Mouse (Mus musculus) T-helper 2 cell (primary cell): ENCODE measurements around the gene Nrf1.

Source experiments
- in situ Hi-C: fragments of 300-600 bp; cut with MboI, MseI; formaldehyde crosslinking; loops from one replicate; pipeline ENCODE4 v1.15.1; 2025; ENCODE audit warnings: high pct_unique_total_duplicates

Gene Nrf1

GRCm38 (mm10) chr6:30143263-30143662 lies 95.5 kb downstream of the Nrf1 start:
- in situ Hi-C loops, result loop anchor here (10.0 kb wide), 1 partner anchor 132 kb away; no protein-coding TSS in a partner anchor

DNA sequence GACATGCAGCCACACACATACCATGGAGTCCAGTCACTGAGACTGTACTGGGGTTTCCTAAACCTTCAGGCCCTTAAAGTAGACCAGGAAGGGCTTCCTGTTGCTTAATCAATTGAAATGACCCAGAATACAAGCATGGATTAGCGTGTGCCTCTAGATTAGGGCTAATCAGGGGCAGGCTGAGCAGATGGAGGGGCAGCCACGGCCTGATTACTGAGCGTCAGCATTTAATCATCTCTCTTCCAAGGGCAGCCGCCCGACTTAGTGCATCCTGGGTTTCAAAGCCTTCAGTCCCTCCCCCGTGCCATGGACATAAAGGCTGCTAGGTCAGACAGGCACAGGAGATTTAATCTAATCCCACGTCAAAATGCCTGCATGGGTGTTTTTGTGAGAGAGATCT lies 99.3 kb downstream of the Nrf1 start:
- in situ Hi-C loops, result loop anchor here (10.0 kb wide), 1 partner anchor 128 kb away; no protein-coding TSS in a partner anchor

DNA sequence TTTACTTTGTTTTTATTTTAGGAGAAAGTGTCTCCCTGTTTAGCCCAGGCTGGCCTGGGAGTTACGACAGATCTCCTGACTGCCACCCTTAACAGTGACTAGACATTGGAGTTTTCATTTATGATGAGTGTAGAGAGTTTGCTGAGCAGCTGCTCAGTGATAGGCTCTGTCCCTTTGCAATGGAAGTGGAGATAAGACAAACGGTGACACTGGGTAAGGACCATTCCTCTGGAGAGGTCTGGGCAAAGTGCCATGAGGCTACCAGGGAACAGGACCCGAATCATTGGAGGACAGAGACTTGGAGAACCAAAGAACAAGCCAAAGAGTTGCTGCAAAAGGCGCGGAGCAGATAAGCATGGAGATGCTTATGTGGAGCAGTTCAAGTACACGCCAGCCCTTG lies 100.0 kb downstream of the Nrf1 start:
- in situ Hi-C loops, result loop anchor here (10.0 kb wide), 1 partner anchor 127 kb away; no protein-coding TSS in a partner anchor

DNA sequence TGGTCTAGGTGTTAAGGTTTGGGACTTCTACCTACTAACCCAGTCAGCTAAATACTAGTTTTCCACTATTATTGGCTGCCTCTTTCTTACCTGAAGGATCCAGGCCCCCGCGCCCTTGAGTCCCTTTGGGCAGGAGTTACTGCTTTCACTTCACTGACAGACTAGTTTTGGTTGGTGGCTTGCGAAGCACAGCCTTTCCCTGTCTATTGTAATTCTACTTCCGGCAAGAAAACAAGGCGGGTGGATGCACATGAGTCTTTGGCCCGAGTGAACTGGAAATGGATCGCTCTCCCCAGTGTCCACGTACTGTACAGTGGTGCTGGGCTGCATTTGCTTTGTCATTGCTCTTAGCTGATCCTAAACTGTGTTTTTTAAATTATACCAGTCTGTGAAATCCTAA lies 102.7 kb downstream of the Nrf1 start:
- in situ Hi-C loops, result no loop called here

DNA sequence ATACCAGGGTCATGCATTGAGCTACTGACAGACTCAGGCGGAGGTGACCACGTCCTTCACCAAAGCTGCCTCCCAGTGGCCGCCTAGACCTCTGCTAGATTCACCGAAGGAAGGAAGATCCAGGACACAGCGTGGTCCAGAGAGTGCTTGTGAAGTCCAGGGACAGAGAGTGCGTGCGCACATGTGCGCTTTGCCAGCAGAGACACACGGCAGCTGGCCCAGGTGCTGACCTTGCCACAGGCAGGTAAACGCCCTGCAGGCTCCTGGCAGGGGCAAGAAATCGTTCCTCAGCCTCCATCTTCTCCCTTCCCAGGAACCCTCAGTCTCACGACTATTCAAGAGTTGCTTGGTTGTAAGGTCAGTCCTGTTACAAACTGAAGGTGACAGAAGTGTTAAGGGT lies 104.4 kb downstream of the Nrf1 start:
- in situ Hi-C loops, result no loop called here

DNA sequence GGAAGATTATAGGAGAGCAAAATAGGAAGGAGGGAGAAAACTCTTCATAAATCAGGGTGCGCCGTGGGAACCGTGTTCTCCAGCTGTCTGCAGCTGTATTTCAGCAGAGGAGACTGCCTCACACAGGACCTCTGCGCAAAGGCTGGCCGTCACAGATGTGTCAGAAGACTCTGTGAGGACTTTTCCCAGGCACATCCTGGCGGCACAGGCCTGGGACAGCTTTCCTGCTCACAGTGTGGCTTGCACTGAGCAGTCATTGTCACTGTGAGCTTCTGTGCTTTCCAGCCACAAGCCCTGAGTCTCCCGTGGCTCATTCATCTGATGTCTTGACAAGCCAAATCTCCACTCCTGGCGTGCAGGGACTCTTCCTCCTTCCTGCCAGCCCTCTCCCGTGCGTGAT lies 104.9 kb downstream of the Nrf1 start:
- in situ Hi-C loops, result no loop called here

DNA sequence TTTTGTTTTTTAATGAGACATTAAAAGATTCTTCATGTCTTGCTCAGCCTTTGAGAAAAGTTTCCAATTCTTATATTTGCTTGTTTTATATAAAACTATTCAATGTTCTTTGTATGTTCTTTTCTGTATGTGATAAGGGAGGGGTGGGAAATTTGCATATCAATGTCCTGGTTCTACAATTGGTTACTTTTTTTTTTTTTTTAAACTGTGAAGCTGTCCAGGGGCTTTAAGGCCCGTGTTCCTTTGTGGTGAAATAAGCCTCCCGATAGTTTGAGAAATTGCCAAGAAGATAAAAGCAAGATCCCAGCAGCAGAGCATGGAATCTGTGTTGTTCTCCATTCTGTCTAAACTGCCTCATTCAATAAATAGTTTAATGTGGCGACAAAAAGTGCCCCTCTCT lies 105.3 kb downstream of the Nrf1 start:
- in situ Hi-C loops, result no loop called here

GRCm38 (mm10) chr6:30153733-30154415 lies 106.1 kb downstream of the Nrf1 start:
- in situ Hi-C loops, result no loop called here

- in situ Hi-C loops, result no loop called here
These were observed 111.8 kb downstream of the Nrf1 start for GRCm38 (mm10) chr6:30159516-30160045.

GRCm38 (mm10) chr6:30160408-30160807 lies 112.6 kb downstream of the Nrf1 start:
- in situ Hi-C loops, result no loop called here

- in situ Hi-C loops, result no loop called here
These were observed 113.8 kb downstream of the Nrf1 start for GRCm38 (mm10) chr6:30161618-30162017.

- in situ Hi-C loops, result no loop called here
These were observed 114.3 kb downstream of the Nrf1 start for GRCm38 (mm10) chr6:30162091-30162490.

DNA sequence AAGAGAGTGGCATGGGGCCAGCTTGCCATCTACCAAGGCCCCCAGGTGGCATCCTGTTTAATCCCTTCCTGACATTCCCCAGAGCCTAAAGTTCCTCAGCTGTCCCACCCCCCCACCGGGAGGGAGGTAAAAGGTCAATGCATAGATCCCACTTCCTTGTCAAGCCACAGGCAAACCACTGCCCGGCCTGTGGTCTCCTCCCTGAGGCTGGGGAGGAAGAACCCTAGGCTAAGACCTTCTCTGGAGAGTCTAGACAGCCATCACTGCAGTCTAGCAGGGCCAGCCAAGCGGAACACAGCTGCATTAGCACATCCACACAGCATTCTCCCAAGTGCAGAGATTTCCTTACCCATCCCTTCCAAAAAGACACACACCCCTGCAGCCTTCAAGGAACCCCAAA lies 118.6 kb downstream of the Nrf1 start:
- in situ Hi-C loops, result no loop called here

GRCm38 (mm10) chr6:30167192-30167591 lies 119.4 kb downstream of the Nrf1 start:
- in situ Hi-C loops, result no loop called here

- in situ Hi-C loops, result no loop called here
These were observed 120.5 kb downstream of the Nrf1 start for GRCm38 (mm10) chr6:30168275-30168674.

GRCm38 (mm10) chr6:30169148-30169547 lies 121.4 kb downstream of the Nrf1 start:
- in situ Hi-C loops, result no loop called here

GRCm38 (mm10) chr6:30171226-30171625 lies 123.4 kb downstream of the Nrf1 start:
- in situ Hi-C loops, result loop anchor here (5.0 kb wide), 1 partner anchor 36 kb away; no protein-coding TSS in a partner anchor

GRCm38 (mm10) chr6:30171967-30172366 lies 124.2 kb downstream of the Nrf1 start:
- in situ Hi-C loops, result loop anchor here (5.0 kb wide), 1 partner anchor 35 kb away; no protein-coding TSS in a partner anchor

DNA sequence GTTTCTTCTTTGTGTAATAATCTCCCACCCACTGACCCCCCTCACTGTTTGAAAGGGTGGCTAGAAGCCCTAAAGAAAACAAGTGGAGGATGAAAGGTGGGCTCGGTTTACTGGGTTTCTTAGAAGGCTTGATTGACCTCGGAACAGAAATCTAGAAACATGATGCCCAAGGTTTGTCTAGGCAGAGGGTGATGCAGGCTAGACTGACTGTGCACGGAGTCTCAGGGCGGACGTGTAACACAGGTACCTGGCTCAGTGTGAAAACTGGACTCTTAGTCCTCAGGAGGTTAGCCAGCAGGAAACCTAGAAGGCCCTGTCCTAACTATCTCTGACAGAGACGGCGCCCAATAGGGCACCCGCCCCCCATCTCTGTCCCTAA lies 124.6 kb downstream of the Nrf1 start:
- in situ Hi-C loops, result loop anchor here (5.0 kb wide), 1 partner anchor 35 kb away; no protein-coding TSS in a partner anchor

GRCm38 (mm10) chr6:30172820-30173550 lies 125.2 kb downstream of the Nrf1 start:
- in situ Hi-C loops, result loop anchor here (5.0 kb wide), 1 partner anchor 34 kb away; no protein-coding TSS in a partner anchor

DNA sequence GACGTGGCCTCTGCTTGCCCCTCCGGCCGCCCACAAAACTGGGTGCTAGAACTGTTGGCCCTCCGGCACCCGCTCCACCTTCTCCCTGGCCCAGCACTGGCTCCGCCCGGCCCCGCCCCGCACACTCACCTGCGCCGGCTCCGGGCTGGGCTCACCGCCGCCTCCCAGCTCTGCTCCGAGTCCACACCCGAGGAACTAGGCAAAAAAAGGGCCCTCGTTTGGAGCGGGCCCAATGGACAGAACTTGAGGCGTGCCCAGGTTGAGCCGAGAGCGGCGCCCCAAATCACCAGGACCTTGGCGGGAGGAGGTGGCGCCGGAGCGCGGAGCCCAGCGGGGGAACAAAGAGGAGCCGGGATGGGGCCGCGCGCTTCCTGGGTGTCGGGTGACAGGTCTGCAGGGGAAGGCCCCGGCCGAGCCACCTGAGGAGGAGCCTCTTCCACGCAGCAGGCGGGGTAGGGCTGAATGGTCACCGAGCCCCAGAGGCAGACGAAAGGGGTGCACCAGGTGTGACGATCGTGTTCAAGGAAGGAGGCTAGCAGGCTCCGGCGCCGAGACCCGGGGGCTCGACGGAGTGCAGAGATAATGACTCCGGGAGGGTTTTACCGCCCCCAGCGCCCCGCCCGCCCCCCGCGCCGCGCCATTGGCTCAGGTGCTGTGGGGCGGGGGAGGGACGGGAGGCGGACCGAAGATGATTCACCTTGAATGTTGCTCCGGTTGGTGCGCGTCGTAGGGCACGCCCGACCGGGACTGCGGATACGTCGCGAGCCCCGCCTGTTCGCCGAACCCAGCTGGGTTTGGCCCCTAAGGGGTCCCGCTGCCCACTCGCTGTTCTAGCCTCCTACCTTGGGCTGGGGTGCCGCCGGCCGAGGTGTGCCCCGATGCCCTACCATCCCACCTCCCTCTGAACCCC lies 126.0 kb downstream of the Nrf1 start:
- in situ Hi-C loops, result loop anchor here (5.0 kb wide), 1 partner anchor 33 kb away; no protein-coding TSS in a partner anchor
